Comparison of ENCODE assay signal across 19 mouse cellular contexts in the genomic region with DNA sequence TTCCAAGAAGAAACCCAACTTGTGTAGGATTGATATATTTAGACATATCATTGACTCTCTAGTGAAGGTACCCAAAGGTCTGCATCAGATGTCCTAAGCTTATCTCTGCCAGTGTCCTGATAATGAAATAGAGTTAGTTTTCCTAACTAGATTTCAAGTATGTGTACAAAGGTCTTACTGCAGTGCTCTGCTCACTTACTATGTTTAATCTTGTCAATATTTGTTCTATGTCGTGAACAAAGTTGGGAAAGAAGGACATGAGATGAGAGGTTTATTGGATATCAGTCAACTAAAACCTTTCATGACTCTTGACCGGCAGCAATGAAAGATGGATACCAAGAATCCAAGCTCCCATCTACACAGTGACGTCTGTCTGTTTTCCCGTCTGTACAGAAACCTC.
"Had no signal": no experiment of that assay in that cellular context is flagged by ENCODE, and none has a peak within 500 bp of the region (broad histone marks: within the 10 kb centered on the region; RNA-seq: fewer than 3 reads in every experiment).

No protein-coding gene starts in this region.

- H3K9ac ChIP-seq: lung, embryonic 14.5 days; midbrain, embryonic 12.5 days; neural tube, embryonic 13.5 days; neural tube, embryonic 15.5 days; stomach, embryonic 15.5 days had no signal

- ATAC-seq: midbrain, embryonic 16.5 days had no signal

- H3K27me3 ChIP-seq: midbrain, embryonic 12.5 days; neural tube, embryonic 13.5 days; neural tube, embryonic 15.5 days; stomach, embryonic 15.5 days had no signal

- H3K36me3 ChIP-seq: midbrain, embryonic 10.5 days; midbrain, embryonic 12.5 days; neural tube, embryonic 13.5 days; neural tube, embryonic 15.5 days; stomach, embryonic 15.5 days had no signal

- H3K4me3 ChIP-seq: midbrain, embryonic 10.5 days; midbrain, embryonic 12.5 days; myocyte; neural tube, embryonic 13.5 days; neural tube, embryonic 15.5 days; stomach, embryonic 15.5 days had no signal

- H3K4me1 ChIP-seq: neural tube, embryonic 13.5 days; neural tube, embryonic 15.5 days; stomach, embryonic 15.5 days had no signal

- H3K9me3 ChIP-seq: midbrain, embryonic 10.5 days; midbrain, embryonic 12.5 days; neural tube, embryonic 13.5 days; neural tube, embryonic 15.5 days; stomach, embryonic 15.5 days had no signal

- H3K27ac ChIP-seq: macrophage; midbrain, embryonic 10.5 days; midbrain, embryonic 12.5 days; neural tube, embryonic 13.5 days; neural tube, embryonic 15.5 days; stomach, embryonic 15.5 days; stomach, postnatal 0 days had no signal

- H3K4me2 ChIP-seq: lung, embryonic 14.5 days; midbrain, embryonic 12.5 days; neural tube, embryonic 13.5 days; neural tube, embryonic 15.5 days; stomach, embryonic 15.5 days had no signal

- DNase-seq: lung, adult 18-20 months; lung, embryonic 14.5 days; lung, postnatal 14 days; lung, postnatal 36 days; midbrain, embryonic 14.5 days; retina, postnatal 1 day; right cerebral cortex, adult 18-20 months; thymus, adult 2 months; thymus, postnatal 25 days; thymus, postnatal 4 days had no signal
